In genomic region chr10:81302781-81303218, GRCm38 (mm10) we compare ENCODE assay signal across 8 mouse cellular contexts. TPM values are rescaled to one million over a fixed set of nuclear protein-coding genes. Genes with fewer than 3 reads are reported as not detected.
DNase-seq lines count a peak whose midpoint lies in the region; ATAC-seq and TF ChIP-seq lines count a peak whose summit lies in the region.

No protein-coding gene starts in this region.

- in situ Hi-C loops in CH12.LX (cut with MboI; ENCODE audit: low pct_ligation_motif_present, low pct_unique_long_range_greater_than_20kb, low sequenced_read_pairs) = no loop called here

- WGBS in hindbrain, embryonic 12.5 days = 65% methylated on average over 14 of the region's 14 CpGs
- WGBS in hindbrain, embryonic 14.5 days = 62% methylated on average over 14 of the region's 14 CpGs
- WGBS in forebrain, embryonic 12.5 days = 73% methylated on average over 14 of the region's 14 CpGs

- no peak for TF ChIP-seq POLR2A in CH12.LX (IDR thresholded peaks at IDR 0.05; ENCODE audit: low read depth, low read length)

- H3K27me3 ChIP-seq in hindbrain, embryonic 12.5 days = no peaks in the 10 kb centered on the region
- H3K27me3 ChIP-seq in hindbrain, embryonic 14.5 days (ENCODE audit: control insufficient read depth, insufficient read depth, low read length) = no peaks in the 10 kb centered on the region
- H3K27me3 ChIP-seq in CH12.LX (replicated peaks) = no peaks in the 10 kb centered on the region
- H3K27me3 ChIP-seq in forebrain, embryonic 12.5 days = no peaks in the 10 kb centered on the region

- H3K4me3 ChIP-seq in hindbrain, embryonic 12.5 days = no peak overlapping the region
- no peak overlapping the region for H3K4me3 ChIP-seq in hindbrain, embryonic 14.5 days (replicated peaks; ENCODE audit: low read length)
- H3K4me3 ChIP-seq in CH12.LX (replicated peaks in 1 of 3; ENCODE audit: low read depth in 2 of 3, low read length in 2 of 3, poor library complexity in 1 of 3) = no peak overlapping the region
- no peak overlapping the region for H3K4me3 ChIP-seq in forebrain, embryonic 12.5 days (replicated peaks)

- TF ChIP-seq EP300 in CH12.LX (IDR thresholded peaks at IDR 0.05; ENCODE audit: low read length) = no peak

- H3K4me1 ChIP-seq in hindbrain, embryonic 12.5 days = peaks cover 33% of the 10 kb centered on the region
- H3K4me1 ChIP-seq in hindbrain, embryonic 14.5 days (replicated peaks; ENCODE audit: control insufficient read depth, insufficient read depth, low read length) = no peaks in the 10 kb centered on the region; the same call in 1 of the 2 replicates
- H3K4me1 ChIP-seq in CH12.LX (ENCODE audit: control insufficient read depth in 1 of 2, insufficient read depth in 2 of 2) = peaks cover 59 to 93% of the 10 kb centered on the region in 2 experiments
- peaks cover 33% of the 10 kb centered on the region for H3K4me1 ChIP-seq in forebrain, embryonic 12.5 days

- TF ChIP-seq RAD21 in CH12.LX (IDR thresholded peaks at IDR 0.05; ENCODE audit: low read depth, low read length) = no peak

- no peak for DNase-seq in hindbrain, embryonic 14.5 days (ENCODE audit: low spot score)
- DNase-seq in CH12.LX (ENCODE audit: extremely low read depth) = no peak
- DNase-seq in kidney, postnatal 25 days = peak; percentile 47 to 64
- DNase-seq in right cerebral cortex, postnatal 10 days (ENCODE audit: low spot score in 2 of 2) = peak; percentile 70 to 76
- no peak for DNase-seq in urinary bladder, postnatal 10 days (ENCODE audit: low spot score)

- peaks cover 37% of the 10 kb centered on the region for H3K79me2 ChIP-seq in CH12.LX (replicated peaks; ENCODE audit: control insufficient read depth, extremely low read depth, insufficient read depth, poor library complexity, severe bottlenecking)

- H3K36me3 ChIP-seq in hindbrain, embryonic 12.5 days = peaks cover 28% of the 10 kb centered on the region
- peaks cover 23% of the 10 kb centered on the region for H3K36me3 ChIP-seq in hindbrain, embryonic 14.5 days (replicated peaks; ENCODE audit: control insufficient read depth, insufficient read depth)
- H3K36me3 ChIP-seq in CH12.LX (replicated peaks in 1 of 2; ENCODE audit: control insufficient read depth in 1 of 2, insufficient read depth in 1 of 2, low read length in 1 of 2) = peaks cover 27 to 41% of the 10 kb centered on the region in 2 experiments
- H3K36me3 ChIP-seq in forebrain, embryonic 12.5 days (replicated peaks) = peaks cover 26% of the 10 kb centered on the region

- no peak overlapping the region for H3K4me2 ChIP-seq in hindbrain, embryonic 12.5 days (replicated peaks)
- no peak overlapping the region for H3K4me2 ChIP-seq in hindbrain, embryonic 14.5 days (replicated peaks)
- H3K4me2 ChIP-seq in CH12.LX (ENCODE audit: insufficient read depth, low read depth, poor library complexity, severe bottlenecking) = no peak overlapping the region; the same call in 1 of the 2 replicates
- H3K4me2 ChIP-seq in forebrain, embryonic 12.5 days = peak overlapping the region; percentile 9; the same call in 1 of the 2 replicates

- TF ChIP-seq CTCF in CH12.LX (conservative IDR thresholded peaks at IDR 0.05 in 1 of 2, IDR thresholded peaks at IDR 0.05 in 1 of 2; ENCODE audit: low read depth in 2 of 2, low read length in 2 of 2) = no peak

- no peaks in the 10 kb centered on the region for H3K9me3 ChIP-seq in hindbrain, embryonic 12.5 days (replicated peaks)
- no peaks in the 10 kb centered on the region for H3K9me3 ChIP-seq in hindbrain, embryonic 14.5 days (ENCODE audit: control insufficient read depth, low read length)
- H3K9me3 ChIP-seq in CH12.LX (replicated peaks; ENCODE audit: low read length) = no peaks in the 10 kb centered on the region
- no peaks in the 10 kb centered on the region for H3K9me3 ChIP-seq in forebrain, embryonic 12.5 days

- dilution Hi-C loops in CH12.LX (cut with MboI; ENCODE audit: extremely low pct_ligation_motif_present, extremely low pct_unique_long_range_greater_than_20kb, low sequenced_read_pairs) = no loop called here

- H3K27ac ChIP-seq in hindbrain, embryonic 12.5 days = no peak overlapping the region
- no peak overlapping the region for H3K27ac ChIP-seq in hindbrain, embryonic 14.5 days
- H3K27ac ChIP-seq in CH12.LX (ENCODE audit: insufficient read depth, low read depth) = peak overlapping the region; percentile 17; the same call in 1 of the 2 replicates
- H3K27ac ChIP-seq in forebrain, embryonic 12.5 days = no peak overlapping the region

- peak overlapping the region; percentile 4; the same call in 1 of the 2 replicates for H3K9ac ChIP-seq in hindbrain, embryonic 12.5 days
- no peak overlapping the region for H3K9ac ChIP-seq in hindbrain, embryonic 14.5 days
- H3K9ac ChIP-seq in CH12.LX (ENCODE audit: insufficient read depth, low read depth) = no peak overlapping the region
- 0 out of 2 replicates have a peak overlapping the region, but pooled peaks have one; percentile 5 for H3K9ac ChIP-seq in forebrain, embryonic 12.5 days

- no peak for ATAC-seq in hindbrain, embryonic 12.5 days (ENCODE audit: low FRiP score)
- no peak for ATAC-seq in hindbrain, embryonic 14.5 days (ENCODE audit: low FRiP score)
- ATAC-seq in forebrain, embryonic 12.5 days (ENCODE audit: low FRiP score) = no peak
- ATAC-seq in erythroid progenitor cell, adult 5-6 weeks (replicated peaks; ENCODE audit: low FRiP score, poor library complexity, severe bottlenecking) = no peak

TF ChIP-seq in CH12.LX, 34 proteins besides CTCF, POLR2A, EP300 and RAD21:
- no peak for TF ChIP-seq SIN3A (IDR thresholded peaks at IDR 0.05; ENCODE audit: low read length)
- TF ChIP-seq ETS1 (conservative IDR thresholded peaks at IDR 0.05; ENCODE audit: low read depth, low read length) = no peak
- 0 out of 2 replicates have a peak, but pooled peaks have one; percentile 23 for TF ChIP-seq MEF2A (IDR thresholded peaks at IDR 0.05; ENCODE audit: borderline replicate concordance, low read depth, low read length)
- TF ChIP-seq TCF12 (IDR thresholded peaks at IDR 0.05; ENCODE audit: low read depth, low read length) = no peak

RNA-seq across cellular contexts. Expression of gene Pip5k1c, which starts 10.0 kb away (rescaled TPM):
- polyA plus RNA-seq in hindbrain, embryonic 12.5 days (2016; fragmentation: Nextera tagmentation; extraction: Ambion mirVana) = 97.3 and 103 TPM in 2 replicates
- polyA plus RNA-seq in hindbrain, embryonic 14.5 days (2014; fragmentation: Nextera tagmentation; extraction: Ambion mirVana) = 137 and 151 TPM in 2 replicates
- total RNA-seq in CH12.LX (2012; rRNA removed) (12.6 and 17.9 TPM in 2 replicates), CH12.LX (2014; rRNA removed) (11.4 and 11.7 TPM in 2 replicates)
- 46.7 and 51.4 TPM in 2 replicates for polyA plus RNA-seq in CH12.LX (2012; ENCODE audit: insufficient read length, low read depth)
- 84.1 and 98.7 TPM in 2 replicates for polyA plus RNA-seq in forebrain, embryonic 12.5 days (2016; fragmentation: Nextera tagmentation; extraction: Ambion mirVana)
- total RNA-seq in erythroid progenitor cell, adult 5-6 weeks (2015; ENCODE audit: low replicate concordance) = 13.0 and 15.1 TPM in 2 replicates
- 9.9 and 14.7 TPM in 2 replicates for total RNA-seq in erythroid progenitor cell, adult 5-6 weeks (2017; ENCODE audit: low replicate concordance)

RNA-seq across cellular contexts. Expression of gene Tjp3, which starts 11.4 kb away (rescaled TPM):
- 5.4 and 6.8 TPM in 2 replicates for polyA plus RNA-seq in hindbrain, embryonic 12.5 days (2016; fragmentation: Nextera tagmentation; extraction: Ambion mirVana)
- 3.9 and 6.0 TPM in 2 replicates for polyA plus RNA-seq in hindbrain, embryonic 14.5 days (2014; fragmentation: Nextera tagmentation; extraction: Ambion mirVana)
- total RNA-seq in CH12.LX (2012; rRNA removed) = 4.8 and 7.2 TPM in 2 replicates
- 0.42 TPM in 1 of 2 replicates, not detected in the other for total RNA-seq in CH12.LX (2014; rRNA removed)
- polyA plus RNA-seq in CH12.LX (2012; ENCODE audit: insufficient read length, low read depth) = 0.76 and 0.97 TPM in 2 replicates
- polyA plus RNA-seq in forebrain, embryonic 12.5 days (2016; fragmentation: Nextera tagmentation; extraction: Ambion mirVana) = 9.7 and 11.4 TPM in 2 replicates
- 3.2 TPM in 1 of 2 replicates, not detected in the other for total RNA-seq in erythroid progenitor cell, adult 5-6 weeks (2015; ENCODE audit: low replicate concordance)
- total RNA-seq in erythroid progenitor cell, adult 5-6 weeks (2017; ENCODE audit: low replicate concordance) = 0.23 TPM in 1 of 2 replicates, not detected in the other

RNA-seq across cellular contexts. Expression of gene Cactin, which starts 18.1 kb away (rescaled TPM):
- polyA plus RNA-seq in hindbrain, embryonic 12.5 days (2016; fragmentation: Nextera tagmentation; extraction: Ambion mirVana) = 53.3 and 54.5 TPM in 2 replicates
- polyA plus RNA-seq in hindbrain, embryonic 14.5 days (2014; fragmentation: Nextera tagmentation; extraction: Ambion mirVana) = 18.7 and 20.6 TPM in 2 replicates
- total RNA-seq in CH12.LX (2012; rRNA removed) (34.6 and 39.7 TPM in 2 replicates), CH12.LX (2014; rRNA removed) (19.9 and 21.4 TPM in 2 replicates)
- 39.3 and 39.5 TPM in 2 replicates for polyA plus RNA-seq in CH12.LX (2012; ENCODE audit: insufficient read length, low read depth)
- polyA plus RNA-seq in forebrain, embryonic 12.5 days (2016; fragmentation: Nextera tagmentation; extraction: Ambion mirVana) = 60.8 and 61.8 TPM in 2 replicates
- 8.3 and 10.5 TPM in 2 replicates for total RNA-seq in erythroid progenitor cell, adult 5-6 weeks (2015; ENCODE audit: low replicate concordance)
- total RNA-seq in erythroid progenitor cell, adult 5-6 weeks (2017; ENCODE audit: low replicate concordance) = 24.7 and 47.1 TPM in 2 replicates

RNA-seq across cellular contexts. Expression of gene Tbxa2r, which starts 25.7 kb away (rescaled TPM):
- polyA plus RNA-seq in hindbrain, embryonic 12.5 days (2016; fragmentation: Nextera tagmentation; extraction: Ambion mirVana) = 2.7 and 3.1 TPM in 2 replicates
- 4.3 and 5.4 TPM in 2 replicates for polyA plus RNA-seq in hindbrain, embryonic 14.5 days (2014; fragmentation: Nextera tagmentation; extraction: Ambion mirVana)
- total RNA-seq in CH12.LX (2012; rRNA removed) (0.13 and 0.21 TPM in 2 replicates), CH12.LX (2014; rRNA removed) (0.12 TPM in 1 of 2 replicates, not detected in the other)
- 0.23 and 0.30 TPM in 2 replicates for polyA plus RNA-seq in CH12.LX (2012; ENCODE audit: insufficient read length, low read depth)
- 2.1 and 2.9 TPM in 2 replicates for polyA plus RNA-seq in forebrain, embryonic 12.5 days (2016; fragmentation: Nextera tagmentation; extraction: Ambion mirVana)
- total RNA-seq in erythroid progenitor cell, adult 5-6 weeks (2015; ENCODE audit: low replicate concordance) = not detected in 2 replicates
- 0.90 TPM in 1 of 2 replicates, not detected in the other for total RNA-seq in erythroid progenitor cell, adult 5-6 weeks (2017; ENCODE audit: low replicate concordance)

RNA-seq across cellular contexts. Expression of gene Apba3, which starts 36.0 kb away (rescaled TPM):
- 36.9 and 38.1 TPM in 2 replicates for polyA plus RNA-seq in hindbrain, embryonic 12.5 days (2016; fragmentation: Nextera tagmentation; extraction: Ambion mirVana)
- polyA plus RNA-seq in hindbrain, embryonic 14.5 days (2014; fragmentation: Nextera tagmentation; extraction: Ambion mirVana) = 26.4 and 31.5 TPM in 2 replicates
- total RNA-seq in CH12.LX (2012; rRNA removed) = 104 and 149 TPM in 2 replicates
- 40.2 and 43.4 TPM in 2 replicates for total RNA-seq in CH12.LX (2014; rRNA removed)
- 43.2 and 47.4 TPM in 2 replicates for polyA plus RNA-seq in CH12.LX (2012; ENCODE audit: insufficient read length, low read depth)
- 31.1 and 33.3 TPM in 2 replicates for polyA plus RNA-seq in forebrain, embryonic 12.5 days (2016; fragmentation: Nextera tagmentation; extraction: Ambion mirVana)
- not detected in 2 replicates for total RNA-seq in erythroid progenitor cell, adult 5-6 weeks (2015; ENCODE audit: low replicate concordance)
- 14.0 TPM in 1 of 2 replicates, not detected in the other for total RNA-seq in erythroid progenitor cell, adult 5-6 weeks (2017; ENCODE audit: low replicate concordance)

Comparison
In these comparisons a context has a peak if more than half of its experiments do, and no peak if none do; other contexts are left out.
1. H3K9ac ChIP-seq: peak in hindbrain, embryonic 12.5 days (single experiment) and forebrain, embryonic 12.5 days (single experiment); none in hindbrain, embryonic 14.5 days (single experiment) and CH12.LX (single experiment).
2. DNase-seq: peak in kidney, postnatal 25 days (2 of 2) and right cerebral cortex, postnatal 10 days (2 of 2); none in hindbrain, embryonic 14.5 days (single experiment), CH12.LX (single experiment) and urinary bladder, postnatal 10 days (single experiment).